Mouse (Mus musculus) G1E (cell line): ENCODE data around the gene Rreb1. TPM values are rescaled to one million over a fixed set of nuclear protein-coding genes. Genes with fewer than 3 reads are reported as not detected.

Experiments
- ATAC-seq: 2 replicates; pipeline ENCODE4 v1.8.0; 2016; ENCODE audit warnings: mild to moderate bottlenecking; ENCODE audit not compliant: insufficient number of reproducible peaks, poor library complexity, low FRiP score, severe bottlenecking; ENCODE audit errors: extremely low read depth
- DNase-seq: peaks from one replicate; pipeline ENCODE4 v3.0.0; 2012; ENCODE audit warnings: low spot score
- H3K27me3 ChIP-seq: 2 replicates; pipeline ENCODE4 v1.6.1; 2012; ENCODE audit warnings: mild to moderate bottlenecking, low read length, inconsistent platforms; ENCODE audit not compliant: insufficient read depth
- H3K36me3 ChIP-seq: replicated peaks from 2 replicates; pipeline ENCODE3; 2012; ENCODE audit warnings: mild to moderate bottlenecking, inconsistent platforms
- H3K4me1 ChIP-seq: 2 replicates; pipeline ENCODE4 v1.6.1; 2012; ENCODE audit warnings: low read depth, low read length, inconsistent platforms, mixed read lengths; ENCODE audit not compliant: insufficient read depth
- H3K4me3 ChIP-seq: 2 replicates; pipeline ENCODE4 v1.5.1; 2012; ENCODE audit warnings: low read depth, mild to moderate bottlenecking, inconsistent platforms, low read length, moderate library complexity, mixed read lengths
- H3K9me3 ChIP-seq: replicated peaks from 2 replicates; pipeline ENCODE4 v1.6.1; 2012; ENCODE audit warnings: inconsistent platforms
- CTCF ChIP-seq: IDR thresholded peaks from 2 replicates; pipeline ENCODE4 v1.5.1; 2012; ENCODE audit warnings: low read depth, low read length, inconsistent platforms, mixed read lengths
- GATA1 ChIP-seq: IDR thresholded peaks from 2 replicates; pipeline ENCODE4 v1.6.1; 2012; ENCODE audit warnings: borderline replicate concordance, low read length, inconsistent platforms, mixed read lengths
- GATA2 ChIP-seq: IDR thresholded peaks from 2 replicates; pipeline ENCODE4 v1.6.1; 2012; ENCODE audit warnings: low read depth, low read length, inconsistent platforms, borderline replicate concordance
- POLR2AphosphoS5 ChIP-seq: IDR thresholded peaks from 2 replicates; pipeline ENCODE4 v1.6.1; 2012; ENCODE audit warnings: low read depth, low read length, inconsistent platforms; ENCODE audit not compliant: insufficient replicate concordance
- TAL1 ChIP-seq: conservative IDR thresholded peaks from 2 replicates; pipeline ENCODE4 v1.6.1; 2012; ENCODE audit warnings: low read depth, low read length, inconsistent platforms, mixed read lengths
- polyA plus RNA-seq: library from polyadenylated mRNA; stranded (reverse); fragments of >175 nt; gene quantifications from 2 replicates; pipeline ENCODE4 v1.2.3, GENCODE M21; 2012
- total RNA-seq, 2 experiments: library from RNA; stranded (forward) in 1 of 2; stranded (reverse) in 1 of 2; fragments of 200-1000 nt in 1 of 2; fragments of >200 nt in 1 of 2; fragmentation: Nextera tagmentation in 1 of 2; gene quantifications; 2 replicates each; pipeline ENCODE4 v1.2.3; 2014 to 2017

The Rreb1 gene
- total and polyA plus RNA-seq, 3 experiments, result 16.8 to 122 (median 87.2) TPM

DNA sequence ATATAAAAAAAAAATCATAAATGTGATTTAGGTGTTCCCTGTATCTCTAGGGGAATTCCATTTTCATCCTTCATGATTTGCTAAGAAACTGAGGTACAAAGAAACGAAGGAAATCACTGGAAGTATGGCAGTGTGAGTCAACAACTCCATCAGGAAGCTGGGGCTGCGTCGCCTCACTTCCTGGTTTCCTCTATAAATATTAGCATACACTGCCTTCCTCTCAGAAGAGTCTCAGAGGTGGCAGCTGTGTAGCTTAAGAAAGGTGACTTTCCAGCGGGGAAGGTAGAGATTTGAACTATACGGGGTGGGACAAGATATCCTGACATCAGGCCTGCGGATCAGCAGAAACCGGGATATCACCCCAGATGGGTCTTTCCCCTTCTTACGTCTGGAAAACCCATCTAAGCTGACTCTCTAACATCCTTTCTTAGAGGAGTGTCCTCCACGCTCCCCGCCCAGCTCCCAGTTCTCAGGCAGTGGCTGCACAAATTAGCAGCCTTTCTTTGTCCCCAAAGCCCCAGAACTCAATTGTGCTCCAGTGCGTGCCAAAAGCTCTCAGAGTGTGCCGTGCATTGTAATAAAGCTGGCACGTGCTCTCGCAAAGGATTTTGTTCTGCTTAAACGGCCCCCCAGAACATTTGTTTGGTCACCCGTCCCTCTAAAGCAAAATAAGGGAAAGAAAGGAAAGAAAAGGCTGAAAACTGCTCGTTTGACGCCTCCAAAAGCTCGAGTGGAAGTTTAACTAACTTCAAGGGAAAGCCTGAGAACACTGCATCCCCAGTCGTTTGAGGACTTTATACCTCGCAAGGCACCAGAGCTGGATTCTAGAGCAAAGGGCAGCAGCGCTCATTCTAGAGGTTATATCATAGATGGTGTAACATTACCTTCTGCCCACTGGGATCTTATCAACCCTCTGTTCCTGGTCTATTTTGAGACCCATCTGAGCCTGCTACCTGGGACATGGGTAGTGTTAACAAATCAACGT lies 17.0 kb upstream of the Rreb1 start:
- Histone ChIP-seq H3K36me3 (no peaks in the 10 kb centered on the region), H3K9me3 (peaks cover 3% of the 10 kb centered on the region), H3K4me1 (peaks cover 30% of the 10 kb centered on the region), H3K4me3 (no peak overlapping the region), H3K27me3 (peaks cover 2% of the 10 kb centered on the region; the same call in 1 of the 2 replicates)
- DNase-seq, result no peak
- TF ChIP-seq TAL1, result no peak
- TF ChIP-seq GATA1, result no peak
- no peak for TF ChIP-seq CTCF
- no peak for TF ChIP-seq GATA2
- no peak for TF ChIP-seq POLR2AphosphoS5
- no peak for ATAC-seq

DNA sequence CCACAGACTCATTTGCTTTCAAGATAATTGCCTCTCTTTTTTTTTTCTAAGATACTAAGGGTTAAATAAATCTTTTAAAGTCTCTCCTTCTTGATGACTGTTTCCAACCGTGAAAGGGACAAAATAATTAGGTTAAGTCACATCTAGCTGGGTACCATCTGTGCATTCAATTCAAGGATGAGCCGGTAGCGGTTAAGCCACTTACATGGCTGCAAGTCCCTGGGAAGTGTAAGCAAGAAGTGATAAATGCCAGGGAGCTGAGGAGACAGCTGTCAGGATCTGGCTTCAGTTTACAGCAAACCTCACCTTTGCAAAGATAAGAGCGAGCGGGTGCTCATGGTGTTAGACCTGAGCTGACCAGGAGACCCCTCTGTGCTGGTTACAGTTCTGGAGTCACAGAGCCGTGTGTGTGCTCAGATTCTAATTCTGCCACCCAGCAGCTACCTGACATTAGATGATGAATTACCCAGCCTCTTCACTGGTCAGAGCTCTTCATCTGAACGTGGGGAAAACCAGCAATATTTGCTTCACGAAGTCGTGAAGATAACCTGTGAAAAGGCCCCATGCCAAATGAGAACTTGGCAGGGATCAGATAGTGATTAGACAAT lies 14.3 kb upstream of the Rreb1 start:
- no peak for DNase-seq
- peaks cover 2% of the 10 kb centered on the region; the same call in 1 of the 2 replicates for H3K27me3 ChIP-seq
- H3K4me1 ChIP-seq, result peaks cover 25% of the 10 kb centered on the region

DNA sequence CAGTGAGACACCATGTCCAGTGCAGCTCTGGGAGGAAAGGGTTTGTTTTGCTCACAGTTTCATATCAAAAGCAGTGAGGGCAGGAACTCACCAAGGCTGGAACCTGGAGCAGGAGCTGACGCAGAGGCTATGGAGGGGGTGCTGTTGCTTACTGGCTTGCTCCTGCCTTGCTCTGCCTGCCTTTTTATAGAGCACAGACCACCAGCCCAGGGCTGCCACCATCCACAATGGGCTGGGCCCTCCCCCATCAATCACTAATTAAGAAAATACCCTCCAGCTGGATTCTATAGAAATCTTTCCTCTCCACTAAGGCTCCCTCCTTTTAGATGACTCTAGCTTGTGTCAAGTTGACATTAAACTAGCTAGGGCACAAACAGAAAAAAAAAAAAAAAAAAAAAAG lies 8.4 kb upstream of the Rreb1 start:
- DNase-seq, result no peak
- TF ChIP-seq TAL1 (no peak), GATA1 (no peak), CTCF (no peak), GATA2 (no peak), POLR2AphosphoS5 (no peak)
- H3K27me3 ChIP-seq, result no peaks in the 10 kb centered on the region
- H3K36me3 ChIP-seq, result no peaks in the 10 kb centered on the region
- no peaks in the 10 kb centered on the region for H3K4me1 ChIP-seq
- no peak for ATAC-seq
- peaks cover 11% of the 10 kb centered on the region for H3K9me3 ChIP-seq
- H3K4me3 ChIP-seq, result no peak overlapping the region

More for the DNA sequence above, 14.3 kb upstream of the Rreb1 start:
- H3K36me3 ChIP-seq, result no peaks in the 10 kb centered on the region
- TF ChIP-seq GATA1 (no peak), POLR2AphosphoS5 (no peak), GATA2 (no peak), CTCF (no peak), TAL1 (no peak)
- ATAC-seq, result no peak
- peaks cover 11% of the 10 kb centered on the region for H3K9me3 ChIP-seq
- no peak overlapping the region for H3K4me3 ChIP-seq

DNA sequence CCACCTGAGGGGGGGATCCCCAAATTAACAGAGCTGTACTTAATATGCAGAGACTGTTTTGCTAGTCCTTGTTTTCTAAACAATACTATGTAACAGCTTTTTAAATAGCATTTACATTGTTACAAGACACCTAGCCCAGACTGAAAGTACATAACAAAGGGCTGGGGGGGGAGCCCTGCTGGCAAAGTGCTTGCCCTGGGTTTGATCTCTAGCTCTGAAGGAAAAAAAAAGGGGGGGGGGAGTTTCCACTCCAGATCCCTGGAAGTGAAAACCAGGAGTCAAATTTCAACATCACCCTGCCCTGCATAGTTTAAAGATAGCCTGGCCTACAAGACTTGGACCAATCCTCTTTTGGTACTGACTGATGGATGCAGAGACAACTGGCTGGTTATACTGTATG lies 4.7 kb upstream of the Rreb1 start:
- Histone ChIP-seq H3K27me3 (peaks cover 8% of the 10 kb centered on the region; the same call in 1 of the 2 replicates), H3K9me3 (no peaks in the 10 kb centered on the region; the same call in 1 of the 2 replicates), H3K4me3 (no peak overlapping the region), H3K4me1 (no peaks in the 10 kb centered on the region), H3K36me3 (no peaks in the 10 kb centered on the region)
- ATAC-seq, result no peak
- DNase-seq, result no peak
- TF ChIP-seq GATA1, result no peak
- TF ChIP-seq POLR2AphosphoS5, result no peak
- no peak for TF ChIP-seq GATA2
- no peak for TF ChIP-seq CTCF
- TF ChIP-seq TAL1, result no peak

DNA sequence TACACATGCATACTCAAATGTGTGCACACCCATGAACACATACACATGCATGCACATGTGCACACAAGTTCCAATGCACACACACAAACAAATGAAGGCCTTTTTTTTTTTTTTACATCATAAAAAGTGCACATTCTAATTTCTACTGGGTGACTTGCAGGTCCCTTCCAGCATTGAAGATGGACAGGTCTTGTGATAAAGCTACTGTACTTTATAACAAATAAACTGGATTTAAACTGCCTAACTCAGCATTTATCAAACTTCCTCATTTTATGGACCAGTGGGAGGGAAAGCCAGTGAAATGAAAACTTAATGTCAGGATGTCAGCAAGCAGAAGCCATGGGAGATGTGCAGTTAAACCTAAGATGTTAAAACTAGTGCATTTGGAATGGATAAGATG lies 1.5 kb upstream of the Rreb1 start:
- no peaks in the 10 kb centered on the region for H3K36me3 ChIP-seq
- no peak for TF ChIP-seq POLR2AphosphoS5
- no peak for TF ChIP-seq TAL1
- TF ChIP-seq CTCF, result no peak
- TF ChIP-seq GATA1, result no peak
- TF ChIP-seq GATA2, result no peak
- H3K9me3 ChIP-seq, result no peaks in the 10 kb centered on the region; the same call in 1 of the 2 replicates
- H3K27me3 ChIP-seq, result peaks cover 27% of the 10 kb centered on the region
- no peak for ATAC-seq
- no peak overlapping the region for H3K4me3 ChIP-seq
- no peak for DNase-seq
- peaks cover 8% of the 10 kb centered on the region for H3K4me1 ChIP-seq
